Mouse (Mus musculus): Measurements from ENCODE around the gene Xylt1. TPM values are rescaled to one million over a fixed set of nuclear protein-coding genes. Genes with fewer than 3 reads are reported as not detected.
A peak's percentile ranks its signal among the peaks of the same experiment; 100 is the strongest.

Gene Xylt1
- polyA plus RNA-seq, 1 experiment from 2014 or later: 0.48 TPM

- Histone ChIP-seq H3K4me1 (ENCODE audit: control insufficient read depth, insufficient read depth, low read length) (no peaks in the 10 kb centered on the region), H3K36me3 (ENCODE audit: control insufficient read depth, insufficient read depth, low read length) (no peaks in the 10 kb centered on the region), H3K27me3 (replicated peaks; ENCODE audit: control insufficient read depth, insufficient read depth, low read length) (0 out of 2 replicates have a peak, but pooled peaks cover 6% of the 10 kb centered on the region), H3K9me3 (ENCODE audit: control insufficient read depth, low read length) (no peaks in the 10 kb centered on the region), H3K27ac (ENCODE audit: low read length) (no peak overlapping the region), H3K4me2 (ENCODE audit: low read depth, low read length) (no peak overlapping the region), H3K9ac (ENCODE audit: low read depth, low read length) (no peak overlapping the region), H3K4me3 (ENCODE audit: low read length) (no peak overlapping the region)
- 77% methylated on average over 3 of the region's 3 CpGs for WGBS
- ATAC-seq: no peak
These were observed 3.6 kb upstream of the Xylt1 start for GRCm38 (mm10) chr7:117377138-117377537.

GRCm38 (mm10) chr7:117380036-117380417 is 752 bp upstream of the Xylt1 start:
- H3K4me3 ChIP-seq (ENCODE audit: low read length): peak overlapping the region; percentile 82
- no peaks in the 10 kb centered on the region for H3K4me1 ChIP-seq (ENCODE audit: control insufficient read depth, insufficient read depth, low read length)
- H3K27ac ChIP-seq (ENCODE audit: low read length): no peak overlapping the region
- WGBS: 13% methylated on average over 7 of the region's 7 CpGs
- peak overlapping the region; percentile 93 for H3K4me2 ChIP-seq (ENCODE audit: low read depth, low read length)
- 0 out of 2 replicates have a peak, but pooled peaks cover 6% of the 10 kb centered on the region for H3K27me3 ChIP-seq (replicated peaks; ENCODE audit: control insufficient read depth, insufficient read depth, low read length)
- H3K36me3 ChIP-seq (ENCODE audit: control insufficient read depth, insufficient read depth, low read length): no peaks in the 10 kb centered on the region
- no peaks in the 10 kb centered on the region for H3K9me3 ChIP-seq (ENCODE audit: control insufficient read depth, low read length)
- H3K9ac ChIP-seq (ENCODE audit: low read depth, low read length): peak overlapping the region; percentile 81
- 0 out of 2 replicates have a peak, but pooled peaks have one; percentile 0 for ATAC-seq

- Histone ChIP-seq H3K9ac (ENCODE audit: low read depth, low read length) (peak overlapping the region; percentile 81), H3K4me1 (ENCODE audit: control insufficient read depth, insufficient read depth, low read length) (no peaks in the 10 kb centered on the region), H3K4me2 (ENCODE audit: low read depth, low read length) (peak overlapping the region; percentile 93), H3K27ac (ENCODE audit: low read length) (peak overlapping the region; percentile 41), H3K4me3 (ENCODE audit: low read length) (peak overlapping the region; percentile 82), H3K36me3 (ENCODE audit: control insufficient read depth, insufficient read depth, low read length) (no peaks in the 10 kb centered on the region), H3K27me3 (replicated peaks; ENCODE audit: control insufficient read depth, insufficient read depth, low read length) (0 out of 2 replicates have a peak, but pooled peaks cover 6% of the 10 kb centered on the region), H3K9me3 (ENCODE audit: control insufficient read depth, low read length) (no peaks in the 10 kb centered on the region)
- ATAC-seq: peak; percentile 78
- under 1% methylated on average over 58 of the region's 64 CpGs for WGBS
These were observed 606 bp downstream of the Xylt1 start for GRCm38 (mm10) chr7:117381188-117381981.

- peak overlapping the region; percentile 93 for H3K4me2 ChIP-seq (ENCODE audit: low read depth, low read length)
- no peaks in the 10 kb centered on the region for H3K9me3 ChIP-seq (ENCODE audit: control insufficient read depth, low read length)
- H3K27me3 ChIP-seq (replicated peaks; ENCODE audit: control insufficient read depth, insufficient read depth, low read length): 0 out of 2 replicates have a peak, but pooled peaks cover 6% of the 10 kb centered on the region
- 31% methylated on average over 2 of the region's 2 CpGs for WGBS
- ATAC-seq: no peak
- no peaks in the 10 kb centered on the region for H3K4me1 ChIP-seq (ENCODE audit: control insufficient read depth, insufficient read depth, low read length)
- H3K4me3 ChIP-seq (ENCODE audit: low read length): peak overlapping the region; percentile 82
- peak overlapping the region; percentile 81 for H3K9ac ChIP-seq (ENCODE audit: low read depth, low read length)
- no peak overlapping the region for H3K27ac ChIP-seq (ENCODE audit: low read length)
- no peaks in the 10 kb centered on the region for H3K36me3 ChIP-seq (ENCODE audit: control insufficient read depth, insufficient read depth, low read length)
These were observed 1.2 kb downstream of the Xylt1 start for GRCm38 (mm10) chr7:117382006-117382405.

- H3K9ac ChIP-seq (ENCODE audit: low read depth, low read length): no peak overlapping the region
- H3K36me3 ChIP-seq (ENCODE audit: control insufficient read depth, insufficient read depth, low read length): no peaks in the 10 kb centered on the region
- H3K4me2 ChIP-seq (ENCODE audit: low read depth, low read length): no peak overlapping the region
- no peaks in the 10 kb centered on the region for H3K9me3 ChIP-seq (ENCODE audit: control insufficient read depth, low read length)
- no peak overlapping the region for H3K27ac ChIP-seq (ENCODE audit: low read length)
- H3K4me1 ChIP-seq (ENCODE audit: control insufficient read depth, insufficient read depth, low read length): no peaks in the 10 kb centered on the region
- 0 out of 2 replicates have a peak, but pooled peaks cover 6% of the 10 kb centered on the region for H3K27me3 ChIP-seq (replicated peaks; ENCODE audit: control insufficient read depth, insufficient read depth, low read length)
- 75% methylated on average over 7 of the region's 7 CpGs for WGBS
- H3K4me3 ChIP-seq (ENCODE audit: low read length): no peak overlapping the region
- no peak for ATAC-seq
These were observed 2.6 kb downstream of the Xylt1 start for GRCm38 (mm10) chr7:117383147-117383940.

- Histone ChIP-seq H3K9me3 (ENCODE audit: control insufficient read depth, low read length) (no peaks in the 10 kb centered on the region), H3K4me1 (ENCODE audit: control insufficient read depth, insufficient read depth, low read length) (no peaks in the 10 kb centered on the region; the same call in 1 of the 2 replicates), H3K4me2 (ENCODE audit: low read depth, low read length) (no peak overlapping the region), H3K36me3 (ENCODE audit: control insufficient read depth, insufficient read depth, low read length) (no peaks in the 10 kb centered on the region), H3K4me3 (ENCODE audit: low read length) (no peak overlapping the region), H3K27me3 (replicated peaks; ENCODE audit: control insufficient read depth, insufficient read depth, low read length) (no peaks in the 10 kb centered on the region), H3K27ac (ENCODE audit: low read length) (no peak overlapping the region), H3K9ac (ENCODE audit: low read depth, low read length) (no peak overlapping the region)
- no peak for ATAC-seq
- WGBS: 81% methylated on average over 4 of the region's 4 CpGs
These were observed 5.6 kb downstream of the Xylt1 start for GRCm38 (mm10) chr7:117386376-117386775.

- no peaks in the 10 kb centered on the region for H3K9me3 ChIP-seq (ENCODE audit: control insufficient read depth, low read length)
- H3K27ac ChIP-seq (ENCODE audit: low read length): no peak overlapping the region
- H3K4me2 ChIP-seq (ENCODE audit: low read depth, low read length): no peak overlapping the region
- WGBS: 65% methylated on average over 9 of the region's 9 CpGs
- peaks cover 2% of the 10 kb centered on the region for H3K4me1 ChIP-seq (ENCODE audit: control insufficient read depth, insufficient read depth, low read length)
- ATAC-seq: peak; percentile 86
- no peaks in the 10 kb centered on the region for H3K36me3 ChIP-seq (ENCODE audit: control insufficient read depth, insufficient read depth, low read length)
- no peaks in the 10 kb centered on the region for H3K27me3 ChIP-seq (replicated peaks; ENCODE audit: control insufficient read depth, insufficient read depth, low read length)
- H3K9ac ChIP-seq (ENCODE audit: low read depth, low read length): no peak overlapping the region
- no peak overlapping the region for H3K4me3 ChIP-seq (ENCODE audit: low read length)
These were observed 7.7 kb downstream of the Xylt1 start for GRCm38 (mm10) chr7:117388284-117388988.

GRCm38 (mm10) chr7:117389048-117389447 is 8.3 kb downstream of the Xylt1 start:
- no peak; the same call in 1 of the 2 replicates for ATAC-seq
- H3K36me3 ChIP-seq (ENCODE audit: control insufficient read depth, insufficient read depth, low read length): no peaks in the 10 kb centered on the region
- no peak overlapping the region for H3K4me2 ChIP-seq (ENCODE audit: low read depth, low read length)
- H3K27me3 ChIP-seq (replicated peaks; ENCODE audit: control insufficient read depth, insufficient read depth, low read length): no peaks in the 10 kb centered on the region
- H3K9me3 ChIP-seq (ENCODE audit: control insufficient read depth, low read length): no peaks in the 10 kb centered on the region
- H3K4me1 ChIP-seq (ENCODE audit: control insufficient read depth, insufficient read depth, low read length): peaks cover 6% of the 10 kb centered on the region
- no peak overlapping the region for H3K27ac ChIP-seq (ENCODE audit: low read length)
- 84% methylated on average over 3 of the region's 3 CpGs for WGBS
- H3K9ac ChIP-seq (ENCODE audit: low read depth, low read length): no peak overlapping the region
- no peak overlapping the region for H3K4me3 ChIP-seq (ENCODE audit: low read length)

Data from intestine, embryonic 16.5 days (tissue).